Mouse (Mus musculus): ENCODE data around the gene Ifi208.

GRCm38 (mm10) chr1:173736986-173737385, 63.5 kb downstream of the Ifi208 start:
- TF ChIP-seq CTCF (IDR thresholded peaks at IDR 0.05; ENCODE audit: insufficient read depth, low read length) (no peak), POLR2A (IDR thresholded peaks at IDR 0.05; ENCODE audit: borderline replicate concordance, extremely low read depth, low read depth, low read length) (no peak)
